Mouse (Mus musculus) CH12.LX (cell line): Measurements from ENCODE around the gene Esyt3. TPM values are rescaled to one million over a fixed set of nuclear protein-coding genes. Genes with fewer than 3 reads are reported as not detected.

Experiments
- DNase-seq: peaks from one replicate; pipeline ENCODE4 v3.0.0-alpha.2; 2013; ENCODE audit errors: extremely low read depth
- H3K27ac ChIP-seq: 2 replicates; pipeline ENCODE4 v1.5.1; 2012; ENCODE audit warnings: low read depth, mild to moderate bottlenecking, control low read depth, moderate library complexity; ENCODE audit not compliant: insufficient read depth
- H3K27me3 ChIP-seq: replicated peaks from 2 replicates; pipeline ENCODE3; 2012; ENCODE audit warnings: inconsistent platforms
- H3K36me3 ChIP-seq, 2 experiments: replicated peaks in 1 of 2; 2 replicates each; pipeline versions ENCODE3 to v1.6.1; 2012; ENCODE audit warnings: inconsistent platforms in 1 of 2, low read length in 1 of 2, mild to moderate bottlenecking in 1 of 2, mixed read lengths in 1 of 2, moderate library complexity in 1 of 2; ENCODE audit not compliant: control insufficient read depth in 1 of 2, insufficient read depth in 1 of 2
- H3K4me1 ChIP-seq, 2 experiments: 2 replicates each; pipeline ENCODE4 v1.6.1; 2012; ENCODE audit warnings: inconsistent platforms in 1 of 2, moderate library complexity in 1 of 2; ENCODE audit not compliant: insufficient read depth in 2 of 2, control insufficient read depth in 1 of 2
- H3K4me2 ChIP-seq: 2 replicates; pipeline ENCODE4 v1.6.1; 2012; ENCODE audit warnings: low read depth, mild to moderate bottlenecking, control low read depth; ENCODE audit not compliant: poor library complexity, insufficient read depth, severe bottlenecking
- H3K4me3 ChIP-seq, 3 experiments: fragments of 150-350 bp in 1 of 3; sonication (generic) in 1 of 3; replicated peaks in 1 of 3; 2 replicates each; pipeline versions ENCODE3 to v1.5.1; 2011 to 2012; ENCODE audit warnings: low read depth in 2 of 3, low read length in 2 of 3, mild to moderate bottlenecking in 2 of 3, moderate library complexity in 2 of 3, control low read depth in 1 of 3, improper control_type of control experiment in 1 of 3, inconsistent platforms in 1 of 3, mixed read lengths in 1 of 3; ENCODE audit not compliant: poor library complexity in 1 of 3
- H3K79me2 ChIP-seq: replicated peaks from 2 replicates; pipeline ENCODE4 v1.6.1; 2012; ENCODE audit warnings: mild to moderate bottlenecking, moderate library complexity; ENCODE audit not compliant: control insufficient read depth, poor library complexity, insufficient read depth, severe bottlenecking; ENCODE audit errors: extremely low read depth
- H3K9ac ChIP-seq: 2 replicates; pipeline ENCODE4 v1.6.1; 2012; ENCODE audit warnings: low read depth, mild to moderate bottlenecking, control low read depth, moderate library complexity; ENCODE audit not compliant: insufficient read depth
- H3K9me3 ChIP-seq: replicated peaks from 2 replicates; pipeline ENCODE3; 2012; ENCODE audit warnings: low read length, inconsistent platforms, mixed read lengths
- JUN ChIP-seq: IDR thresholded peaks from 2 replicates; pipeline ENCODE4 v1.6.1; 2011; ENCODE audit warnings: low read depth, mild to moderate bottlenecking, low read length, improper control_type of control experiment, moderate library complexity; ENCODE audit not compliant: insufficient read depth
- KAT2A ChIP-seq: IDR thresholded peaks from 2 replicates; pipeline ENCODE4 v1.6.1; 2012; ENCODE audit warnings: low read length, improper control_type of control experiment, inconsistent platforms; ENCODE audit not compliant: insufficient replicate concordance
- MEF2A ChIP-seq: IDR thresholded peaks from 2 replicates; pipeline ENCODE4 v1.6.1; 2014; ENCODE audit warnings: low read depth, mild to moderate bottlenecking, inconsistent platforms, low read length, improper control_type of control experiment, borderline replicate concordance
- MXI1 ChIP-seq: IDR thresholded peaks from 2 replicates; pipeline ENCODE4 v1.6.1; 2011; ENCODE audit warnings: mild to moderate bottlenecking, low read depth, low read length, improper control_type of control experiment
- SIN3A ChIP-seq: IDR thresholded peaks from 2 replicates; pipeline ENCODE4 v1.6.1; 2012; ENCODE audit warnings: low read length, improper control_type of control experiment, inconsistent platforms
- TCF12 ChIP-seq: IDR thresholded peaks from 2 replicates; pipeline ENCODE4 v1.6.1; 2014; ENCODE audit warnings: low read depth, mild to moderate bottlenecking, inconsistent platforms, low read length, improper control_type of control experiment
- UBTF ChIP-seq: IDR thresholded peaks from 2 replicates; pipeline ENCODE4 v1.6.1; 2012; ENCODE audit warnings: low read depth, mild to moderate bottlenecking, inconsistent platforms, low read length, improper control_type of control experiment, moderate library complexity
- ZMIZ1 ChIP-seq: IDR thresholded peaks from 2 replicates; pipeline ENCODE4 v1.6.1; 2012; ENCODE audit warnings: low read depth, mild to moderate bottlenecking, inconsistent platforms, low read length, improper control_type of control experiment
- dilution Hi-C: fragments of 300-500 bp; cut with MboI; formaldehyde crosslinking; loops from 2 replicates; pipeline ENCODE4 v1.14.3; 2020; ENCODE audit warnings: low sequenced_read_pairs; ENCODE audit not compliant: extremely low pct_unique_long_range_greater_than_20kb, extremely low pct_ligation_motif_present
- in situ Hi-C: fragments of 300-500 bp; cut with MboI; formaldehyde crosslinking; loops from 3 replicates; pipeline ENCODE4 v1.14.3; 2019; ENCODE audit warnings: low sequenced_read_pairs, low pct_ligation_motif_present, low pct_unique_long_range_greater_than_20kb, mixed read lengths
- polyA plus RNA-seq: library from polyadenylated mRNA; unstranded; fragments of >175 nt; gene quantifications from 2 replicates; pipeline ENCODE4 v1.2.1, GENCODE M21; 2012; ENCODE audit warnings: low read depth; ENCODE audit not compliant: insufficient read length
- total RNA-seq, 2 experiments: library from RNA; depleted of rRNA; stranded (reverse); fragments of 300-350 nt in 1 of 2; fragments of >200 nt in 1 of 2; gene quantifications; 2 replicates each; pipeline ENCODE4 v1.2.3; 2012 to 2014

Gene Esyt3
- total and polyA plus RNA-seq, 3 experiments: not detected

DNA sequence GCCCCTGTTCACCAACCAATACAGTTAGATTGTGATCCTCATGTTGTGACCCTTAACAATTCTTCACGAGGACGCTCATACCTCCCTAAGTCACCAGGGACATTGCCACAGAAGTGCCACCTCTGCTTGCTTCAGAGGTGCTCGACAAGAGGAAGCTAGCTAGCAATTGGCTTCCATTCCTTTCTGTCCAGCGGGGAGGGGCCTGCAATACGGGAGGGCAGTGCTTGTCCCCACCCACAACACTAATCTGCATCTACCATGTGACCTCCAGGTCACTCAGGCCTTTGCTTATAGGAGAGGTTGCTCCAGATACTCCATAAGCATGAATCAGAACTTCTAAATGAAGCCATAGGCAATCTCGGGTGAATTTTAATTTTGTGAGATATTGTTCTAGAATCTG lies 5.0 kb downstream of the Esyt3 start:
- no peaks in the 10 kb centered on the region for H3K9me3 ChIP-seq
- no peaks in the 10 kb centered on the region for H3K27me3 ChIP-seq
- in situ Hi-C loops: no loop called here
- DNase-seq: no peak
- H3K4me3 ChIP-seq: no peak overlapping the region
- TF ChIP-seq JUN: no peak
- no peaks in the 10 kb centered on the region for H3K36me3 ChIP-seq
- dilution Hi-C loops: no loop called here
- no peak overlapping the region for H3K27ac ChIP-seq
- no peak overlapping the region for H3K9ac ChIP-seq
- H3K79me2 ChIP-seq: no peaks in the 10 kb centered on the region
- peaks cover 4% of the 10 kb centered on the region in 2 experiments for H3K4me1 ChIP-seq
- no peak overlapping the region for H3K4me2 ChIP-seq

DNA sequence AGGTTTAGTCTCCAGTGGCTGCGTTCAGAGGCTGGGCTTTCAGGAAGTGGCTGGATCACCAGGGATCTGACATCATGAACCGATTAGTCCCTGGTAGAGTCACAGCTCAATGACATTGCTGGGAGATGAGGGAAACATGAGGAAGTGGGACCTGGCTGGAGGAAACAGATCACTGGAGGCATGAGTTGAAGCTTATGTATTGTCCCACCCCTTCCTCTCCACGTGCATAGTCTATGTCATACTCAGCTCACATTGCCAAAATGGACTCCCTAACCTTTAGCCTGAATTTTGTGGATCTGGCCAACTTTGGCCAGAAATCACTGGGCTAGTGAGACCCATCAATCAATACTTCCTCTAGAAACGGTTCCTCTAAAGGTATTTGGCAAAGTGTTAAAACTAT lies 5.4 kb downstream of the Esyt3 start:
- H3K27ac ChIP-seq: no peak overlapping the region
- dilution Hi-C loops (no loop called here), in situ Hi-C loops (no loop called here)
- H3K79me2 ChIP-seq: no peaks in the 10 kb centered on the region
- H3K4me3 ChIP-seq: no peak overlapping the region
- no peak overlapping the region for H3K9ac ChIP-seq
- H3K4me2 ChIP-seq: no peak overlapping the region
- no peak for TF ChIP-seq TCF12
- no peak for TF ChIP-seq MEF2A
- H3K36me3 ChIP-seq: no peaks in the 10 kb centered on the region
- H3K4me1 ChIP-seq: peaks cover 2 to 3% of the 10 kb centered on the region in 2 experiments; a peak in 2 of 4 replicates
- H3K9me3 ChIP-seq: no peaks in the 10 kb centered on the region
- H3K27me3 ChIP-seq: no peaks in the 10 kb centered on the region
- DNase-seq: no peak

DNA sequence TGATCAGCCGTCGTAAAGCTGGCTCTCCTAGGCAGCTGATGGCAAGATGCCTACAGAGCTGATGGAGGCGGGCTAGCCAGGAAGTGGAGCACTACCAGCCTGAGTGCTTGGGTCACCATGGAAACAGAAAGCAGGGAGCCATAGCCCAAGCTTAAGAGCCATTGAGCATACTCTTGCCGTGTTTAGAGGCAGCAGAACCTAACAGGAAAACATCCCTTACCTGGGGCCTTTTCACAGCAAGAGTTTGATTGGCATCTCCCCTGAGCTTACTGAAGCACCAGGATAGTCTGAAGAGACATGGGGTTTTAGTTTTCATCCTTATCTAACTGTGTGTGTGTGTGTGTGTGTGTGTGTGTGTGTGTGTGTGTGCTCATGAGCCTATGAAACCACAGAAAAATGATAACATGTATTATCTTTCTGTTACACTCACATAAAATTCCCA lies 13.0 kb downstream of the Esyt3 start:
- TF ChIP-seq ZMIZ1: no peak
- no peaks in the 10 kb centered on the region for H3K79me2 ChIP-seq
- DNase-seq: no peak
- H3K9me3 ChIP-seq: no peaks in the 10 kb centered on the region
- H3K4me1 ChIP-seq: no peaks in the 10 kb centered on the region
- H3K9ac ChIP-seq: no peak overlapping the region
- H3K4me3 ChIP-seq: no peak overlapping the region
- H3K27ac ChIP-seq: no peak overlapping the region
- no peaks in the 10 kb centered on the region for H3K36me3 ChIP-seq
- H3K27me3 ChIP-seq: no peaks in the 10 kb centered on the region
- in situ Hi-C loops (no loop called here), dilution Hi-C loops (no loop called here)
- no peak overlapping the region for H3K4me2 ChIP-seq

DNA sequence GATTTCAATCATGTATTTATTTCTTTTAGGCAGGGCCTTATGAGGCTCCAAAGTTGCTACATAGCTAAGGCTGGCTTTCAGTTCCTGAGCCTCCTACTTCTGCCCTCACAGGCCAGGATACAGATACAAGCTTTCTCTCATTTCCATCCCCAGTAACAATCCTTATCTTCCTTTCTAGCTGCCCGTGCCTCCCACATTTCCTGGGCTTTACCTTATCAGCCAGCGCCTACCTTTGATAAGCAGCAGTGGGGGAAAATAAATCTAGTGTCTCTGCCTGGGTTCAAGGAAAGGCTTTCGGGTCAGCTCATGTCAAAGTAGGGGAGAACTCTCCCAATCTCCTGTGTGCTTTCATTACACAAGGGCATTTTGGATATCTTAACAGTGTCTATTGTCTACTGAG lies 16.8 kb downstream of the Esyt3 start:
- H3K27me3 ChIP-seq: no peaks in the 10 kb centered on the region
- in situ Hi-C loops: no loop called here
- no peaks in the 10 kb centered on the region for H3K79me2 ChIP-seq
- H3K27ac ChIP-seq: no peak overlapping the region
- DNase-seq: no peak
- H3K36me3 ChIP-seq: no peaks in the 10 kb centered on the region
- no peak overlapping the region for H3K4me2 ChIP-seq
- no peak overlapping the region for H3K9ac ChIP-seq
- TF ChIP-seq KAT2A: no peak
- no peak for TF ChIP-seq MEF2A
- TF ChIP-seq MXI1: no peak
- TF ChIP-seq UBTF: no peak
- TF ChIP-seq SIN3A: no peak
- no peaks in the 10 kb centered on the region for H3K9me3 ChIP-seq
- dilution Hi-C loops: no loop called here
- H3K4me1 ChIP-seq: peaks cover 0 to 3% of the 10 kb centered on the region in 2 experiments; a peak in 1 of 4 replicates
- no peak overlapping the region for H3K4me3 ChIP-seq
